In the genomic region with DNA sequence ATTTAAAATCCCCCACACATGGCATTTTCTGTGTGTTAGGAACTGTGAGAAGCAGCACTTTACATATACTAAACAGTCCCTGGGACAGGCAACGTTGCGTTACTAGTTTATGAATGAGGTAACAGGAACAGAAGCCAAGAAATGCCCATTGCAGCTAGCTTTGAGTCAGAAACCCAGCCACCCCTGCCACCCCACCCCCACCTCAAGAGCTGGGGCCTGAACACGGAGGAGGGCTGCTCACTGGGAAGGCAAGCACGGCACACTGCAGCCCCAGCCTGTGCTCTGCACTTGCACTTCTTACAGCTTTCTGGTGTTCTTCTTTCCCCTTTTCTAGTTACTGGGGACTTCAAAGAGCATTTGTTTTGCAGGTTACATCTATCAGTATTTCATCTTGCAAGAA, we compare ENCODE assay signal across 11 mouse cellular contexts.
A peak's percentile ranks its signal among the peaks of the same experiment; 100 is the strongest.
DNase-seq lines count a peak whose midpoint lies in the region; ATAC-seq and TF ChIP-seq lines count a peak whose summit lies in the region.
"Had no signal": no experiment of that assay in that cellular context is flagged by ENCODE, and none has a peak within 500 bp of the region (broad histone marks: within the 10 kb centered on the region; RNA-seq: fewer than 3 reads in every experiment).

No protein-coding gene starts in this region.

- no peaks in the 10 kb centered on the region for H3K27me3 ChIP-seq in lung, embryonic 14.5 days (ENCODE audit: insufficient read depth, low read length)
- H3K27me3 ChIP-seq: embryonic facial prominence, embryonic 12.5 days; liver, embryonic 12.5 days had no signal

- peaks cover 6% of the 10 kb centered on the region for H3K4me1 ChIP-seq in lung, embryonic 14.5 days (ENCODE audit: insufficient read depth)

- no peak overlapping the region for H3K9ac ChIP-seq in lung, embryonic 14.5 days
- H3K9ac ChIP-seq: embryonic facial prominence, embryonic 12.5 days; liver, embryonic 12.5 days had no signal

- H3K4me2 ChIP-seq in lung, embryonic 14.5 days: no peak overlapping the region
- H3K4me2 ChIP-seq: embryonic facial prominence, embryonic 12.5 days; liver, embryonic 12.5 days had no signal

- no peak for ATAC-seq in lung, embryonic 14.5 days (ENCODE audit: insufficient read depth)
- ATAC-seq: liver, embryonic 12.5 days had no signal

- H3K36me3 ChIP-seq in lung, embryonic 14.5 days (ENCODE audit: insufficient read depth): no peaks in the 10 kb centered on the region
- H3K36me3 ChIP-seq: embryonic facial prominence, embryonic 12.5 days; liver, embryonic 12.5 days had no signal

- no peak overlapping the region for H3K27ac ChIP-seq in lung, embryonic 14.5 days (ENCODE audit: low read depth)
- H3K27ac ChIP-seq: embryonic facial prominence, embryonic 12.5 days; liver, embryonic 12.5 days had no signal

- TF ChIP-seq CTCF in lung, embryonic 14.5 days (IDR thresholded peaks at IDR 0.05; ENCODE audit: low read depth): no peak

- no peak overlapping the region for H3K4me3 ChIP-seq in lung, embryonic 14.5 days (ENCODE audit: low read depth, low read length)
- H3K4me3 ChIP-seq: embryonic facial prominence, embryonic 12.5 days; liver, embryonic 12.5 days had no signal

- 20% methylated on average over 4 of the region's 4 CpGs for WGBS in lung, embryonic 14.5 days

- peak; percentile 50 for DNase-seq in adrenal gland, postnatal 10 days
- DNase-seq in adrenal gland, postnatal 4 days (ENCODE audit: low spot score in 2 of 2): no peak
- DNase-seq in lung, embryonic 14.5 days: peak; percentile 35
- no peak for DNase-seq in lung, postnatal 14 days
- DNase-seq in induced T-regulatory cell, adult 2 months (ENCODE audit: low read depth): peak; percentile 78
- DNase-seq in thymus, postnatal 14 days: peak; percentile 79
- no peak for DNase-seq in cerebellum, adult 9-10 months
- DNase-seq in B cell, adult 2 months: no peak
- DNase-seq: kidney, postnatal 36 days had no signal

- no peaks in the 10 kb centered on the region for H3K9me3 ChIP-seq in lung, embryonic 14.5 days (ENCODE audit: low read depth, low read length)
- H3K9me3 ChIP-seq: embryonic facial prominence, embryonic 12.5 days; liver, embryonic 12.5 days had no signal

Comparison
In these comparisons a context has a peak if more than half of its experiments do, and no peak if none do; other contexts are left out.
1. DNase-seq: peak in adrenal gland, postnatal 10 days (single experiment), lung, embryonic 14.5 days (single experiment), induced T-regulatory cell, adult 2 months (single experiment) and thymus, postnatal 14 days (single experiment); none in adrenal gland, postnatal 4 days (0 of 2), lung, postnatal 14 days (single experiment), cerebellum, adult 9-10 months (single experiment) and B cell, adult 2 months (0 of 2).